Mouse (Mus musculus): Measurements from ENCODE around the gene Gm17087.
A peak's percentile ranks its signal among the peaks of the same experiment; 100 is the strongest.

Gm17087 gene

GRCm38 (mm10) chr17:8566850-8567249 is at the start of gene Gm17087:
TSS of gene Gm17087 (minus strand) at chr17:8566950.
- no peak for DNase-seq (ENCODE audit: low read depth, low spot score)

GRCm38 (mm10) chr17:8613882-8614551 is 47.3 kb upstream of the Gm17087 start:
- peak; percentile 70 for DNase-seq (ENCODE audit: low read depth, low spot score)

- DNase-seq (ENCODE audit: low read depth, low spot score): no peak
Observed at GRCm38 (mm10) chr17:8611916-8612315, 45.2 kb upstream of the Gm17087 start.

- no peak for DNase-seq (ENCODE audit: low read depth, low spot score)
Observed at GRCm38 (mm10) chr17:8606695-8607094, 39.9 kb upstream of the Gm17087 start.

- no peak for DNase-seq (ENCODE audit: low read depth, low spot score)
Observed at GRCm38 (mm10) chr17:8605921-8606320, 39.2 kb upstream of the Gm17087 start.

- no peak for DNase-seq (ENCODE audit: low read depth, low spot score)
Observed at GRCm38 (mm10) chr17:8602976-8603375, 36.2 kb upstream of the Gm17087 start.

GRCm38 (mm10) chr17:8597790-8598189 is 31.0 kb upstream of the Gm17087 start:
- DNase-seq (ENCODE audit: low read depth, low spot score): peak; percentile 58

- DNase-seq (ENCODE audit: low read depth, low spot score): peak; percentile 68
Observed at GRCm38 (mm10) chr17:8592427-8593277, 25.9 kb upstream of the Gm17087 start.

- no peak for DNase-seq (ENCODE audit: low read depth, low spot score)
Observed at GRCm38 (mm10) chr17:8581579-8581978, 14.8 kb upstream of the Gm17087 start.

- peak; percentile 29 for DNase-seq (ENCODE audit: low read depth, low spot score)
Observed at GRCm38 (mm10) chr17:8580360-8580759, 13.6 kb upstream of the Gm17087 start.

GRCm38 (mm10) chr17:8573542-8574260 is 7.0 kb upstream of the Gm17087 start:
- no peak for DNase-seq (ENCODE audit: low read depth, low spot score)

- no peak for DNase-seq (ENCODE audit: low read depth, low spot score)
Observed at GRCm38 (mm10) chr17:8562886-8563280, 3.9 kb downstream of the Gm17087 start.

- no peak for DNase-seq (ENCODE audit: low read depth, low spot score)
Observed at GRCm38 (mm10) chr17:8562101-8562885, 4.5 kb downstream of the Gm17087 start.

GRCm38 (mm10) chr17:8557926-8558325 is 8.8 kb downstream of the Gm17087 start:
- DNase-seq (ENCODE audit: low read depth, low spot score): no peak

GRCm38 (mm10) chr17:8556223-8556622 is 10.5 kb downstream of the Gm17087 start:
- DNase-seq (ENCODE audit: low read depth, low spot score): no peak

GRCm38 (mm10) chr17:8555785-8556184 is 11.0 kb downstream of the Gm17087 start:
- no peak for DNase-seq (ENCODE audit: low read depth, low spot score)

- DNase-seq (ENCODE audit: low read depth, low spot score): no peak
Observed at GRCm38 (mm10) chr17:8554219-8554618, 12.5 kb downstream of the Gm17087 start.

GRCm38 (mm10) chr17:8553601-8554000 is 13.1 kb downstream of the Gm17087 start:
- DNase-seq (ENCODE audit: low read depth, low spot score): no peak

- DNase-seq (ENCODE audit: low read depth, low spot score): no peak
Observed at GRCm38 (mm10) chr17:8552346-8553035, 14.3 kb downstream of the Gm17087 start.

GRCm38 (mm10) chr17:8551641-8552040 is 15.1 kb downstream of the Gm17087 start:
- DNase-seq (ENCODE audit: low read depth, low spot score): no peak

GRCm38 (mm10) chr17:8548733-8549132 is 18.0 kb downstream of the Gm17087 start:
- DNase-seq (ENCODE audit: low read depth, low spot score): no peak

Data from ES-CJ7 (cell line).